Mouse (Mus musculus) megakaryocyte progenitor cell, adult 5-6 weeks (primary cell): ENCODE measurements around the gene Jpt1. TPM values are rescaled to one million over a fixed set of nuclear protein-coding genes. Genes with fewer than 3 reads are reported as not detected.
A peak's percentile ranks its signal among the peaks of the same experiment; 100 is the strongest.
"Not testable (repeated sequence)": the region's sequence is repeated elsewhere in the genome, so short reads cannot be mapped to it uniquely, and the experiment has no call there.

Experiments used
- ATAC-seq: replicated peaks from 2 replicates; pipeline ENCODE4 v1.8.0; 2016; ENCODE audit warnings: mild to moderate bottlenecking, moderate TSS enrichment, inconsistent platforms; ENCODE audit not compliant: poor library complexity
- total RNA-seq, 2 experiments: library from RNA; stranded (forward) in 1 of 2; stranded (reverse) in 1 of 2; fragments of 157-497, 149-512 nt in 1 of 2; fragments of 200-1000 nt in 1 of 2; gene quantifications; 2 replicates each; pipeline versions ENCODE4 v1.2.3 to v1.2.4; 2015 to 2017

Jpt1 gene
- total RNA-seq, 2 experiments from 2014 or later = 157 to 179 TPM

- ATAC-seq = not testable (repeated sequence)
Observed at GRCm38 (mm10) chr11:115476630-115477029, 37.6 kb downstream of the Jpt1 start.

- peak; percentile 15 for ATAC-seq
Observed at GRCm38 (mm10) chr11:115475758-115476237, 38.4 kb downstream of the Jpt1 start.

GRCm38 (mm10) chr11:115475025-115475757, 39.0 kb downstream of the Jpt1 start, which contains the start of gene Armc7:
TSS of gene Armc7 (plus strand) at chr11:115475667.
- ATAC-seq = peak; percentile 91

GRCm38 (mm10) chr11:115473626-115474275, 40.4 kb downstream of the Jpt1 start:
- ATAC-seq = peak; percentile 81

- ATAC-seq = no peak
Observed at GRCm38 (mm10) chr11:115472183-115472582, 42.0 kb downstream of the Jpt1 start.

- ATAC-seq = no peak
Observed at GRCm38 (mm10) chr11:115467217-115467618, 47.0 kb downstream of the Jpt1 start.

- ATAC-seq = no peak
Observed at GRCm38 (mm10) chr11:115464851-115465250, 49.3 kb downstream of the Jpt1 start.

GRCm38 (mm10) chr11:115463397-115463796, 50.8 kb downstream of the Jpt1 start:
- ATAC-seq = no peak

- no peak for ATAC-seq
Observed at GRCm38 (mm10) chr11:115462243-115462891, 51.8 kb downstream of the Jpt1 start, which contains the start of gene Slc16a5. TSS of gene Slc16a5 (plus strand) at chr11:115462474.

- no peak for ATAC-seq
Observed at GRCm38 (mm10) chr11:115461846-115462242, 52.3 kb downstream of the Jpt1 start.

GRCm38 (mm10) chr11:115460976-115461375, 53.2 kb downstream of the Jpt1 start:
- ATAC-seq = no peak

- ATAC-seq = no peak
Observed at GRCm38 (mm10) chr11:115457405-115457804, 56.8 kb downstream of the Jpt1 start.

GRCm38 (mm10) chr11:115456182-115456581, 58.0 kb downstream of the Jpt1 start:
- no peak for ATAC-seq

GRCm38 (mm10) chr11:115455619-115456018, 58.6 kb downstream of the Jpt1 start:
- no peak for ATAC-seq

- ATAC-seq = not testable (repeated sequence)
Observed at GRCm38 (mm10) chr11:115454822-115455221, 59.4 kb downstream of the Jpt1 start.

GRCm38 (mm10) chr11:115453306-115453705, 60.9 kb downstream of the Jpt1 start:
- ATAC-seq = no peak

GRCm38 (mm10) chr11:115452281-115452860, 61.8 kb downstream of the Jpt1 start:
- ATAC-seq = peak; percentile 31

GRCm38 (mm10) chr11:115451781-115452241, 62.4 kb downstream of the Jpt1 start:
- peak; percentile 23 for ATAC-seq

- ATAC-seq = no peak
Observed at GRCm38 (mm10) chr11:115450176-115450575, 64.0 kb downstream of the Jpt1 start.

GRCm38 (mm10) chr11:115448998-115449397, 65.2 kb downstream of the Jpt1 start:
- ATAC-seq = no peak

- ATAC-seq = no peak
Observed at GRCm38 (mm10) chr11:115448075-115448474, 66.1 kb downstream of the Jpt1 start.
